Comparison of ENCODE assay signal across 9 mouse cellular contexts in the genomic region with DNA sequence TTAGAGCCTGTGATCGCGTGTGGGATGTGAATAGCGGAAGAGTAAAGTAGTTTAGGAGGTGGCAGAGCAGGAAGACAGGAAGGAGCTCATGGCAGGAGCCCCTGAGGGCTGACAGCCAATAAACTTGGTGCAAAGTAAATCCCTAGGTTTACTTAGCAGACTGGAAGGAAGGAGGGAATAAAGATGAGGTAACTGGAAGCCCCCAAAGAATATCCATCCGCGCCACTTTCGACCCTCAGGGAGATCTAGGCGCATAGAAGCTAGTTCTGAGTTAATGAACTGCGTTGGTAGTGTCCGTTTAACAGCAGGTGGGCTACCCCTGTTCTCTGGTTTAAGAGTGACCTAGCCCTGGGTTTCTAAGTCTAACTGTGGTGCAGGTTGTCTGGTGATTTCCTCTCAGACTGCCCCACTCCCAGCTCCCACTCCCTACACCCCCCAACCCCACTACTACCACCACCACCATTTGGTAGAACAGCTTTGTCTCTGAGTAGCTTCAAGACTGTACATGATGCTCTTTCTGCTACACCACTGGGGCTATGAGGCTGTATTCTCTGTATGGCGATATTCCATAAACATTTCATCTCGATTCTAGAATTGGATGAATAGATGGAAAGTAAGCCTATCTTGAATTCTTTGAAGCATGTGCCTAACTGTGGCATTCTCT. TPM values are rescaled to one million over a fixed set of nuclear protein-coding genes. Genes with fewer than 3 reads are reported as not detected.
A peak's percentile ranks its signal among the peaks of the same experiment; 100 is the strongest.
DNase-seq lines count a peak whose midpoint lies in the region; ATAC-seq and TF ChIP-seq lines count a peak whose summit lies in the region.
"Had no signal": no experiment of that assay in that cellular context is flagged by ENCODE, and none has a peak within 500 bp of the region (broad histone marks: within the 10 kb centered on the region; RNA-seq: fewer than 3 reads in every experiment).

No protein-coding gene starts in this region.

- 0 out of 2 replicates have a peak, but pooled peaks have one; percentile 22 for ATAC-seq in hindbrain, embryonic 14.5 days (ENCODE audit: low FRiP score)
- peak; percentile 47 for ATAC-seq in midbrain, embryonic 11.5 days (ENCODE audit: low FRiP score)

- peak overlapping the region; percentile 48 for H3K4me3 ChIP-seq in gastrocnemius, adult 2 months
- peak overlapping the region; percentile 20 for H3K4me3 ChIP-seq in hindbrain, embryonic 14.5 days (replicated peaks; ENCODE audit: low read length)
- H3K4me3 ChIP-seq in midbrain, embryonic 11.5 days (ENCODE audit: low read depth, low read length): peak overlapping the region; percentile 23; the same call in 1 of the 2 replicates

- H3K36me3 ChIP-seq in hindbrain, embryonic 14.5 days (replicated peaks; ENCODE audit: control insufficient read depth, insufficient read depth): no peaks in the 10 kb centered on the region
- H3K36me3 ChIP-seq in midbrain, embryonic 11.5 days (ENCODE audit: control insufficient read depth, insufficient read depth, low read length): no peaks in the 10 kb centered on the region

- WGBS in hindbrain, embryonic 14.5 days: 29% methylated on average over 11 of the region's 11 CpGs
- WGBS in midbrain, embryonic 11.5 days: 29% methylated on average over 11 of the region's 11 CpGs

- H3K4me1 ChIP-seq in hindbrain, embryonic 14.5 days (replicated peaks; ENCODE audit: control insufficient read depth, insufficient read depth, low read length): peaks cover 22% of the 10 kb centered on the region
- peaks cover 8% of the 10 kb centered on the region for H3K4me1 ChIP-seq in midbrain, embryonic 11.5 days (ENCODE audit: control insufficient read depth, insufficient read depth, low read length)

- no peak for TF ChIP-seq CTCF in gastrocnemius, adult 2 months (IDR thresholded peaks at IDR 0.05)

- DNase-seq in gastrocnemius, adult 2 months: no peak
- DNase-seq in gastrocnemius, postnatal 25 days: no peak
- peak; percentile 50 for DNase-seq in embryo, embryonic 10.5 days (ENCODE audit: low spot score)
- no peak for DNase-seq in hindbrain, embryonic 14.5 days (ENCODE audit: low spot score)
- DNase-seq in midbrain, embryonic 11.5 days (ENCODE audit: low spot score, missing footprints): peak; percentile 88
- no peak for DNase-seq in cerebellum, adult 18-20 months
- no peak for DNase-seq in left cerebral cortex, postnatal 14 days (ENCODE audit: low spot score in 2 of 2)
- no peak for DNase-seq in gastrocnemius, postnatal 14 days

- peak overlapping the region; percentile 48 for H3K4me2 ChIP-seq in hindbrain, embryonic 14.5 days (replicated peaks)
- H3K4me2 ChIP-seq in midbrain, embryonic 11.5 days: peak overlapping the region; percentile 42

- H3K9ac ChIP-seq in hindbrain, embryonic 14.5 days: 0 out of 2 replicates have a peak overlapping the region, but pooled peaks have one; percentile 5
- H3K9ac ChIP-seq in midbrain, embryonic 11.5 days (ENCODE audit: low read length): no peak overlapping the region

- no peaks in the 10 kb centered on the region for H3K27me3 ChIP-seq in hindbrain, embryonic 14.5 days (ENCODE audit: control insufficient read depth, insufficient read depth, low read length)
- H3K27me3 ChIP-seq in midbrain, embryonic 11.5 days (ENCODE audit: control insufficient read depth, insufficient read depth, low read length): no peaks in the 10 kb centered on the region

- no peaks in the 10 kb centered on the region for H3K9me3 ChIP-seq in hindbrain, embryonic 14.5 days (ENCODE audit: control insufficient read depth, low read length)
- H3K9me3 ChIP-seq in midbrain, embryonic 11.5 days (ENCODE audit: control insufficient read depth, low read length): no peaks in the 10 kb centered on the region

- no peak overlapping the region for H3K27ac ChIP-seq in gastrocnemius, adult 2 months
- H3K27ac ChIP-seq in hindbrain, embryonic 14.5 days: peak overlapping the region; percentile 57; the same call in 1 of the 2 replicates
- H3K27ac ChIP-seq in midbrain, embryonic 11.5 days (ENCODE audit: low read depth, low read length): no peak overlapping the region
- H3K27ac ChIP-seq: macrophage had no signal

- intact Hi-C loops in gastrocnemius, adult 2 months (cut with DNase I): no loop called here
- intact Hi-C loops in left cerebral cortex, postnatal 14 days (cut with DNase I): no loop called here
- intact Hi-C loops in gastrocnemius, postnatal 14 days (cut with DNase I; ENCODE audit: low total_unique reads): no loop called here

RNA-seq across cellular contexts. Expression of gene Itga8, which starts 26.1 kb away (rescaled TPM):
- 1 to 10 TPM; 2.0 to 2.6 TPM for total RNA-seq in gastrocnemius, adult 2 months (2021)
- total RNA-seq in gastrocnemius, postnatal 25 days (2021): 1 to 10 TPM; 2.1 to 2.2 TPM
- 4.1 and 5.3 TPM in 2 replicates for polyA plus RNA-seq in hindbrain, embryonic 14.5 days (2014; fragmentation: Nextera tagmentation; extraction: Ambion mirVana)
- polyA plus RNA-seq in midbrain, embryonic 11.5 days (2014; fragmentation: Nextera tagmentation; extraction: Ambion mirVana): 2.9 and 3.4 TPM in 2 replicates
- 1 to 10 TPM; 4.8 to 6.0 TPM for total RNA-seq in left cerebral cortex, postnatal 14 days (2021)
- total RNA-seq in gastrocnemius, postnatal 14 days (2021): 1 to 10 TPM; 3.4 to 5.0 TPM

Comparison
In these comparisons a context has a peak if more than half of its experiments do, and no peak if none do; other contexts are left out.
1. DNase-seq: peak in embryo, embryonic 10.5 days (single experiment) and midbrain, embryonic 11.5 days (single experiment); none in gastrocnemius, adult 2 months (single experiment), gastrocnemius, postnatal 25 days (single experiment), hindbrain, embryonic 14.5 days (single experiment), cerebellum, adult 18-20 months (0 of 2), left cerebral cortex, postnatal 14 days (0 of 2) and gastrocnemius, postnatal 14 days (single experiment).
2. Peak in every context shown above with its lines, with median percentiles within 50 percentile points of each other: H3K4me3 ChIP-seq.